Mouse (Mus musculus): ENCODE data around the gene Rhebl1.

The Rhebl1 gene

GRCm38 (mm10) chr15:98916016-98916415 lies 21.7 kb upstream of the Rhebl1 start:
- ATAC-seq (ENCODE audit: insufficient number of reproducible peaks, low FRiP score, low TSS enrichment) = no peak

GRCm38 (mm10) chr15:98914903-98915302 lies 20.6 kb upstream of the Rhebl1 start:
- no peak for ATAC-seq (ENCODE audit: insufficient number of reproducible peaks, low FRiP score, low TSS enrichment)

- ATAC-seq (ENCODE audit: insufficient number of reproducible peaks, low FRiP score, low TSS enrichment) = no peak
Observed at GRCm38 (mm10) chr15:98904692-98905091, 10.4 kb upstream of the Rhebl1 start.

GRCm38 (mm10) chr15:98902600-98902999 lies 8.3 kb upstream of the Rhebl1 start:
- no peak for ATAC-seq (ENCODE audit: insufficient number of reproducible peaks, low FRiP score, low TSS enrichment)

GRCm38 (mm10) chr15:98901530-98901929 lies 7.2 kb upstream of the Rhebl1 start:
- ATAC-seq (ENCODE audit: insufficient number of reproducible peaks, low FRiP score, low TSS enrichment) = no peak

- ATAC-seq (ENCODE audit: insufficient number of reproducible peaks, low FRiP score, low TSS enrichment) = no peak
Observed at GRCm38 (mm10) chr15:98897928-98898800, 3.8 kb upstream of the Rhebl1 start, which contains the start of gene Dhh. Dhh (minus strand) TSS chr15:98898540.

GRCm38 (mm10) chr15:98897495-98897894 lies 3.2 kb upstream of the Rhebl1 start:
- ATAC-seq (ENCODE audit: insufficient number of reproducible peaks, low FRiP score, low TSS enrichment) = no peak

- ATAC-seq (ENCODE audit: insufficient number of reproducible peaks, low FRiP score, low TSS enrichment) = no peak
Observed at GRCm38 (mm10) chr15:98895635-98896589, 1.6 kb upstream of the Rhebl1 start.

GRCm38 (mm10) chr15:98894746-98895634 lies 650 bp upstream of the Rhebl1 start:
- ATAC-seq (ENCODE audit: insufficient number of reproducible peaks, low FRiP score, low TSS enrichment) = no peak

- ATAC-seq (ENCODE audit: insufficient number of reproducible peaks, low FRiP score, low TSS enrichment) = no peak
Observed at GRCm38 (mm10) chr15:98893036-98893435, 1.3 kb downstream of the Rhebl1 start.

- peak; percentile 70; the same call in 1 of the 2 replicates for ATAC-seq (ENCODE audit: insufficient number of reproducible peaks, low FRiP score, low TSS enrichment)
Observed at GRCm38 (mm10) chr15:98891907-98892606, 2.3 kb downstream of the Rhebl1 start.

GRCm38 (mm10) chr15:98891198-98891742 lies 3.1 kb downstream of the Rhebl1 start:
- ATAC-seq (ENCODE audit: insufficient number of reproducible peaks, low FRiP score, low TSS enrichment) = no peak

GRCm38 (mm10) chr15:98887526-98887925 lies 6.8 kb downstream of the Rhebl1 start:
- no peak for ATAC-seq (ENCODE audit: insufficient number of reproducible peaks, low FRiP score, low TSS enrichment)

- no peak for ATAC-seq (ENCODE audit: insufficient number of reproducible peaks, low FRiP score, low TSS enrichment)
Observed at GRCm38 (mm10) chr15:98886667-98887387, 7.5 kb downstream of the Rhebl1 start.

GRCm38 (mm10) chr15:98884106-98884505 lies 10.2 kb downstream of the Rhebl1 start:
- no peak for ATAC-seq (ENCODE audit: insufficient number of reproducible peaks, low FRiP score, low TSS enrichment)

GRCm38 (mm10) chr15:98883661-98884060 lies 10.7 kb downstream of the Rhebl1 start:
- ATAC-seq (ENCODE audit: insufficient number of reproducible peaks, low FRiP score, low TSS enrichment) = no peak

- ATAC-seq (ENCODE audit: insufficient number of reproducible peaks, low FRiP score, low TSS enrichment) = peak; percentile 4; the same call in 1 of the 2 replicates
Observed at GRCm38 (mm10) chr15:98881656-98882008, 12.7 kb downstream of the Rhebl1 start.

GRCm38 (mm10) chr15:98880978-98881655 lies 13.2 kb downstream of the Rhebl1 start:
- ATAC-seq (ENCODE audit: insufficient number of reproducible peaks, low FRiP score, low TSS enrichment) = peak; percentile 93

Data from cerebellum, adult (tissue).